Mouse (Mus musculus): Measurements from ENCODE around the gene Sik3. TPM values are rescaled to one million over a fixed set of nuclear protein-coding genes. Genes with fewer than 3 reads are reported as not detected.

The Sik3 gene
- total RNA-seq, 2 experiments from 2014 or later = 50.2 to 55.1 TPM

Other genes starting within 250 kb of the Sik3 start
- 10 to 100 TPM; 10.2 to 16.1 TPM for gene Cep164, start 184.1 kb upstream of the Sik3 start, total RNA-seq (2021)
- 10 to 100 TPM; 28.8 to 30.4 TPM for gene Bace1, start 174.2 kb upstream of the Sik3 start, total RNA-seq (2021)
- 10 to 100 TPM; 23.4 to 29.6 TPM for gene Pcsk7, start 106.3 kb upstream of the Sik3 start, total RNA-seq (2021)
- 10 to 100 TPM; 37.4 to 42.3 TPM for gene Rnf214, start 105.9 kb upstream of the Sik3 start, total RNA-seq (2021)
- 10 to 100 TPM; 53.1 to 84.6 TPM for gene Tagln, start 76.8 kb upstream of the Sik3 start, total RNA-seq (2021)
- gene Sidt2, start 57.6 kb upstream of the Sik3 start, total RNA-seq (2021) = 100 to 1,000 TPM; 160 to 179 TPM
- gene Pafah1b2, start 130 bp upstream of the Sik3 start, total RNA-seq (2021) = 100 to 1,000 TPM; 118 to 119 TPM
- 1,000 to 10,000 TPM; 1,779 to 4,788 TPM for gene Apoa1, start 215.8 kb downstream of the Sik3 start, total RNA-seq (2021)
- 10 to 100 TPM; 25.1 to 63.1 TPM for gene Apoc3, start 222.8 kb downstream of the Sik3 start, total RNA-seq (2021)
- 1 to 10 TPM; 2.9 to 8.5 TPM for gene Apoa4, start 227.9 kb downstream of the Sik3 start, total RNA-seq (2021)